Mouse (Mus musculus) cerebellum, adult 2 months (tissue): ENCODE data around the gene Dscaml1. TPM values are rescaled to one million over a fixed set of nuclear protein-coding genes. Genes with fewer than 3 reads are reported as not detected.
A peak's percentile ranks its signal among the peaks of the same experiment; 100 is the strongest.

Source experiments
- DNase-seq, 2 experiments: peaks; one replicate each; pipeline ENCODE4 v3.0.0; 2021
- H3K27ac ChIP-seq: fragments of 200-500 bp; 2 replicates; pipeline ENCODE4 v1.5.1; 2012; ENCODE audit warnings: low read length, control low read depth, inconsistent platforms; ENCODE audit not compliant: insufficient read depth
- H3K27me3 ChIP-seq: fragments of 200-500 bp; 2 replicates; pipeline ENCODE4 v1.6.1; 2012; ENCODE audit warnings: inconsistent platforms, mild to moderate bottlenecking, low read length, moderate library complexity; ENCODE audit not compliant: control insufficient read depth, insufficient read depth
- H3K4me1 ChIP-seq: fragments of 200-500 bp; 2 replicates; pipeline ENCODE4 v1.6.1; 2011; ENCODE audit warnings: low read length; ENCODE audit not compliant: control insufficient read depth, insufficient read depth
- H3K4me3 ChIP-seq: fragments of 200-500 bp; replicated peaks from 2 replicates; pipeline ENCODE3; 2011; ENCODE audit warnings: mild to moderate bottlenecking, low read depth, low read length, control low read depth; ENCODE audit not compliant: insufficient read depth
- CTCF ChIP-seq: fragments of 200-500 bp; IDR thresholded peaks from 2 replicates; pipeline ENCODE4 v1.5.1; 2011; ENCODE audit warnings: low read depth, mild to moderate bottlenecking, control low read depth, low read length, moderate library complexity, borderline replicate concordance; ENCODE audit not compliant: insufficient read depth
- POLR2A ChIP-seq: fragments of 200-500 bp; IDR thresholded peaks from 2 replicates; pipeline ENCODE4 v1.6.1; 2011; ENCODE audit warnings: low read length, control low read depth, borderline replicate concordance; ENCODE audit not compliant: insufficient read depth
- WGBS: fragments of 180-500 bp; shearing (Covaris S2); methylation state at CpG from one replicate; pipeline ENCODE4 v1.1.7; 2018; 5-methylcytosine and 5-hydroxymethylcytosine counted together
- polyA plus RNA-seq: library from polyadenylated mRNA; depleted of rRNA; stranded (reverse); fragments of >200 nt; gene quantifications from 2 replicates; pipeline ENCODE4 v1.2.3, GENCODE M21; 2012

The Dscaml1 gene
- polyA plus RNA-seq, 1 experiment, result 23.4 TPM

GRCm38 (mm10) chr9:45592374-45592773 lies 165.9 kb downstream of the Dscaml1 start:
- no peak overlapping the region for H3K4me3 ChIP-seq
- TF ChIP-seq CTCF (no peak), POLR2A (no peak)
- 6% methylated on average over 9 of the region's 9 CpGs for WGBS
- H3K4me1 ChIP-seq, result peaks cover 39% of the 10 kb centered on the region
- no peaks in the 10 kb centered on the region for H3K27me3 ChIP-seq
- DNase-seq, result peak; percentile 97 to 99
- peak overlapping the region; percentile 94 for H3K27ac ChIP-seq

- Histone ChIP-seq H3K27me3 (no peaks in the 10 kb centered on the region), H3K4me3 (no peak overlapping the region), H3K4me1 (peaks cover 50% of the 10 kb centered on the region), H3K27ac (peak overlapping the region; percentile 64)
- 13% methylated on average over 5 of the region's 5 CpGs for WGBS
- TF ChIP-seq POLR2A (0 out of 2 replicates have a peak, but pooled peaks have one; percentile 33), CTCF (no peak)
- DNase-seq, result peak; percentile 84 to 94
These were observed 171.7 kb downstream of the Dscaml1 start for GRCm38 (mm10) chr9:45598117-45598516.

GRCm38 (mm10) chr9:45599377-45599776 lies 172.9 kb downstream of the Dscaml1 start:
- 11% methylated on average over 4 of the region's 4 CpGs for WGBS
- peak overlapping the region; percentile 2; the same call in 1 of the 2 replicates for H3K27ac ChIP-seq
- no peak overlapping the region for H3K4me3 ChIP-seq
- peaks cover 43% of the 10 kb centered on the region for H3K4me1 ChIP-seq
- no peak for TF ChIP-seq CTCF
- no peak for TF ChIP-seq POLR2A
- peak; percentile 67 to 83 for DNase-seq
- H3K27me3 ChIP-seq, result no peaks in the 10 kb centered on the region

GRCm38 (mm10) chr9:45607337-45607736 lies 180.9 kb downstream of the Dscaml1 start:
- peak; percentile 82 to 92 for DNase-seq
- Histone ChIP-seq H3K4me3 (no peak overlapping the region), H3K4me1 (peaks cover 35% of the 10 kb centered on the region), H3K27ac (peak overlapping the region; percentile 59), H3K27me3 (no peaks in the 10 kb centered on the region)
- no peak for TF ChIP-seq CTCF
- TF ChIP-seq POLR2A, result no peak

GRCm38 (mm10) chr9:45608097-45609031 lies 181.9 kb downstream of the Dscaml1 start:
- no peak for DNase-seq
- no peak for TF ChIP-seq POLR2A
- TF ChIP-seq CTCF, result no peak
- H3K4me3 ChIP-seq, result no peak overlapping the region
- WGBS, result 48% methylated on average over 13 of the region's 13 CpGs
- H3K4me1 ChIP-seq, result peaks cover 35% of the 10 kb centered on the region
- H3K27ac ChIP-seq, result peak overlapping the region; percentile 62
- H3K27me3 ChIP-seq, result no peaks in the 10 kb centered on the region

GRCm38 (mm10) chr9:45610336-45611060 lies 184.1 kb downstream of the Dscaml1 start:
- TF ChIP-seq POLR2A, result no peak
- no peak for TF ChIP-seq CTCF
- 54% methylated on average over 11 of the region's 11 CpGs for WGBS
- Histone ChIP-seq H3K27ac (no peak overlapping the region), H3K4me1 (peaks cover 39% of the 10 kb centered on the region), H3K27me3 (no peaks in the 10 kb centered on the region), H3K4me3 (no peak overlapping the region)
- DNase-seq, result no peak

- Histone ChIP-seq H3K4me3 (no peak overlapping the region), H3K4me1 (peaks cover 16% of the 10 kb centered on the region), H3K27ac (no peak overlapping the region), H3K27me3 (no peaks in the 10 kb centered on the region)
- DNase-seq, result no peak
- TF ChIP-seq CTCF, result no peak
- no peak for TF ChIP-seq POLR2A
- 78% methylated on average over 1 of the region's 1 CpGs for WGBS
These were observed 188.2 kb downstream of the Dscaml1 start for GRCm38 (mm10) chr9:45614616-45615015.
